ENCODE assay signal across 12 mouse cellular contexts in the genomic region with DNA sequence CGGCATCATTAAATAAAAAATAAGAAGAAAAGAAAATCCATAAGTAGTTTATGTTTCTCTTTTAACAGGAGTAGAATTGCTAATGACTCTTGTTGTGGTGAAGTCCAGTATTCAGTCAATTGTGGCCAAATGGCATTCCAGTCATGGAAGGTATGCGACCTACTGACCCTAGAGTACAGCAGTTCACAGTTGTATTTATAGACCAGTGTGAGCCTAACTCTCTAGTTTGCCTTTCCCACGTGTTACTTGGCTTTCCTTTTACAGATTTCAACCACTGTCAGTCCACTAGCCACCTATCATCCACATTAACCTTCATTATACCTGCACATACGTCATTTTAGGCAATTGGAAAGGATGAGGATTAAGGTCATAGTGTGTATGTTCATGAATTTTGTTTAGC.
A peak's percentile ranks its signal among the peaks of the same experiment; 100 is the strongest.
DNase-seq lines count a peak whose midpoint lies in the region; ATAC-seq and TF ChIP-seq lines count a peak whose summit lies in the region.
"Had no signal": no experiment of that assay in that cellular context is flagged by ENCODE, and none has a peak within 500 bp of the region (broad histone marks: within the 10 kb centered on the region; RNA-seq: fewer than 3 reads in every experiment).

No protein-coding gene starts in this region.

- DNase-seq in lung, postnatal 36 days: peak; percentile 12
- no peak for DNase-seq in lung, postnatal 0 days (ENCODE audit: low spot score)
- peak; percentile 15 for DNase-seq in embryonic facial prominence, embryonic 14.5 days (ENCODE audit: low spot score)
- DNase-seq in kidney, adult 9 months: peak; percentile 71
- peak; percentile 68 for DNase-seq in mesoderm, embryonic 11.5 days (ENCODE audit: low read depth, low spot score)
- DNase-seq in left cerebral cortex, adult 8-10 months (ENCODE audit: low spot score in 2 of 2): no peak
- DNase-seq: gastrocnemius, postnatal 36 days; right cerebral cortex, postnatal 14 days had no signal

- no peak overlapping the region for H3K4me3 ChIP-seq in lung, postnatal 0 days (ENCODE audit: low read depth, low read length)
- no peak overlapping the region for H3K4me3 ChIP-seq in embryonic facial prominence, embryonic 14.5 days (ENCODE audit: low read depth, low read length)
- H3K4me3 ChIP-seq: forebrain, embryonic 12.5 days; limb, embryonic 12.5 days; megakaryocyte, embryonic 14.5 days had no signal

- H3K27ac ChIP-seq in lung, postnatal 0 days (ENCODE audit: low read length): no peak overlapping the region
- no peak overlapping the region for H3K27ac ChIP-seq in embryonic facial prominence, embryonic 14.5 days (replicated peaks; ENCODE audit: low read depth, low read length)
- H3K27ac ChIP-seq: forebrain, embryonic 12.5 days; limb, embryonic 12.5 days had no signal

- TF ChIP-seq CTCF in lung, postnatal 0 days (IDR thresholded peaks at IDR 0.05): no peak

- H3K9ac ChIP-seq in lung, postnatal 0 days (replicated peaks; ENCODE audit: low read depth): no peak overlapping the region
- H3K9ac ChIP-seq in embryonic facial prominence, embryonic 14.5 days (ENCODE audit: low read depth, low read length): no peak overlapping the region
- H3K9ac ChIP-seq: forebrain, embryonic 12.5 days; limb, embryonic 12.5 days had no signal

- H3K27me3 ChIP-seq in lung, postnatal 0 days (replicated peaks; ENCODE audit: insufficient read depth, low read length): no peaks in the 10 kb centered on the region
- no peaks in the 10 kb centered on the region for H3K27me3 ChIP-seq in embryonic facial prominence, embryonic 14.5 days (replicated peaks; ENCODE audit: control insufficient read depth, insufficient read depth, low read length)
- H3K27me3 ChIP-seq: forebrain, embryonic 12.5 days; limb, embryonic 12.5 days; megakaryocyte, embryonic 14.5 days had no signal

- no peak overlapping the region for H3K4me2 ChIP-seq in lung, postnatal 0 days (replicated peaks; ENCODE audit: low read depth, low read length)
- H3K4me2 ChIP-seq in embryonic facial prominence, embryonic 14.5 days (ENCODE audit: low read depth, low read length): no peak overlapping the region
- H3K4me2 ChIP-seq: forebrain, embryonic 12.5 days; limb, embryonic 12.5 days had no signal

- no peaks in the 10 kb centered on the region for H3K9me3 ChIP-seq in lung, postnatal 0 days (ENCODE audit: low read length)
- no peaks in the 10 kb centered on the region for H3K9me3 ChIP-seq in embryonic facial prominence, embryonic 14.5 days (ENCODE audit: control insufficient read depth, low read length)
- H3K9me3 ChIP-seq: forebrain, embryonic 12.5 days; limb, embryonic 12.5 days; megakaryocyte, embryonic 14.5 days had no signal

- 40% methylated on average over 4 of the region's 4 CpGs for WGBS in lung, postnatal 0 days
- 28% methylated on average over 4 of the region's 4 CpGs for WGBS in embryonic facial prominence, embryonic 14.5 days

- no peak for TF ChIP-seq EP300 in lung, postnatal 0 days (IDR thresholded peaks at IDR 0.05)

- no peaks in the 10 kb centered on the region for H3K36me3 ChIP-seq in lung, postnatal 0 days (ENCODE audit: insufficient read depth, low read length)
- no peaks in the 10 kb centered on the region for H3K36me3 ChIP-seq in embryonic facial prominence, embryonic 14.5 days (ENCODE audit: control insufficient read depth, insufficient read depth, low read length)
- H3K36me3 ChIP-seq: forebrain, embryonic 12.5 days; limb, embryonic 12.5 days had no signal

- H3K4me1 ChIP-seq in lung, postnatal 0 days (ENCODE audit: insufficient read depth, low read depth, low read length): no peaks in the 10 kb centered on the region
- H3K4me1 ChIP-seq in embryonic facial prominence, embryonic 14.5 days (ENCODE audit: control insufficient read depth, insufficient read depth, low read length): no peaks in the 10 kb centered on the region
- H3K4me1 ChIP-seq: forebrain, embryonic 12.5 days; limb, embryonic 12.5 days; megakaryocyte, embryonic 14.5 days had no signal

- no peak for ATAC-seq in lung, postnatal 0 days
- no peak for ATAC-seq in embryonic facial prominence, embryonic 14.5 days (ENCODE audit: low read depth)
- ATAC-seq in megakaryocyte-erythroid progenitor cell, adult 5-6 weeks (replicated peaks; ENCODE audit: low FRiP score, low TSS enrichment, poor library complexity, severe bottlenecking): no peak

Comparison
In these comparisons a context has a peak if more than half of its experiments do, and no peak if none do; other contexts are left out.
1. DNase-seq: peak in lung, postnatal 36 days (single experiment), embryonic facial prominence, embryonic 14.5 days (single experiment), kidney, adult 9 months (single experiment) and mesoderm, embryonic 11.5 days (single experiment); none in lung, postnatal 0 days (single experiment) and left cerebral cortex, adult 8-10 months (0 of 2).